In the genomic region with DNA sequence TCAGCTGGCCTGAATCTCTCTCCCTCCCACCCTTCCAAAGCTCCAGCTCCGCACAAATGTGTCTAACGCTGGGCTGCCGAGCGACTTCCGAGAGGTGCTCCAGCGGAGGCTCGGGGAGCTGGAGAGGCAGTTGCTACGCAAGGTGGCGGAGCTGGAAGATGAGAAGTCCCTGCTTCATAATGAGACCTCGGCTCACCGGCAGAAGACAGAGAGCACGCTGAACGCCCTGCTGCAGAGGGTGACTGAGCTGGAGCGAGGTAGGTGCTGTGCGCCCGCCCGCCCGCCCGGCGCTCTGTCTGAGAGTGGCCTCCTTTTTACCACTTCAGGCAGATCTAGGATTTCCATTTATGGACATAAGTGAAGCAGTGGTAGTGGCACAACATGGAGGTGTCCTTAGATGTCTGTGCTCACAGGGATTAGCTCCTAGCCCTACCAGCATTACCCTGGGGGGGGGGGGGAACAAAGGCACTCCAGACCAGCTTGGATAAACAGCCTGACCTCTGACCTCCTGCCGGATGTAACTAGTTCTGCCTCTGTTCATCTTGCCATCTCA, we compare ENCODE assay signal across 8 mouse cellular contexts. TPM values are rescaled to one million over a fixed set of nuclear protein-coding genes. Genes with fewer than 3 reads are reported as not detected.
A peak's percentile ranks its signal among the peaks of the same experiment; 100 is the strongest.
DNase-seq lines count a peak whose midpoint lies in the region; ATAC-seq lines count a peak whose summit lies in the region.

No protein-coding gene starts in this region.

- ATAC-seq in heart, embryonic 14.5 days (ENCODE audit: insufficient number of reproducible peaks, insufficient read depth, low FRiP score, low read depth), result no peak
- no peak for ATAC-seq in forebrain, embryonic 16.5 days
- ATAC-seq in midbrain, embryonic 13.5 days, result peak; percentile 40; the same call in 1 of the 2 replicates
- ATAC-seq in megakaryocyte progenitor cell, adult 5-6 weeks (replicated peaks; ENCODE audit: poor library complexity), result no peak

- peak overlapping the region; percentile 8 to 22; a peak in 3 of 4 replicates for H3K4me3 ChIP-seq in heart, embryonic 14.5 days (ENCODE audit: control insufficient read depth in 1 of 2, insufficient read depth in 1 of 2, low read depth in 1 of 2, low read length in 2 of 2)
- H3K4me3 ChIP-seq in forebrain, embryonic 16.5 days (replicated peaks; ENCODE audit: low read length), result peak overlapping the region; percentile 49
- H3K4me3 ChIP-seq in midbrain, embryonic 13.5 days (replicated peaks), result peak overlapping the region; percentile 44

- 8% methylated on average over 21 of the region's 21 CpGs for WGBS in heart, embryonic 14.5 days
- WGBS in forebrain, embryonic 16.5 days, result 3% methylated on average over 21 of the region's 21 CpGs
- under 1% methylated on average over 21 of the region's 21 CpGs for WGBS in midbrain, embryonic 13.5 days

- no peaks in the 10 kb centered on the region for H3K36me3 ChIP-seq in heart, embryonic 14.5 days (ENCODE audit: control insufficient read depth, insufficient read depth, low read length)
- no peaks in the 10 kb centered on the region for H3K36me3 ChIP-seq in forebrain, embryonic 16.5 days (ENCODE audit: control insufficient read depth, insufficient read depth)
- no peaks in the 10 kb centered on the region for H3K36me3 ChIP-seq in midbrain, embryonic 13.5 days

- no peak overlapping the region for H3K27ac ChIP-seq in heart, embryonic 14.5 days (replicated peaks in 1 of 2; ENCODE audit: control insufficient read depth in 1 of 2, insufficient read depth in 1 of 2, low read depth in 2 of 2, low read length in 2 of 2)
- H3K27ac ChIP-seq in forebrain, embryonic 16.5 days (ENCODE audit: low read length), result no peak overlapping the region
- H3K27ac ChIP-seq in midbrain, embryonic 13.5 days, result no peak overlapping the region

- H3K9ac ChIP-seq in heart, embryonic 14.5 days (ENCODE audit: low read length), result no peak overlapping the region
- H3K9ac ChIP-seq in forebrain, embryonic 16.5 days (replicated peaks; ENCODE audit: low read depth, low read length), result peak overlapping the region; percentile 54
- peak overlapping the region; percentile 63 for H3K9ac ChIP-seq in midbrain, embryonic 13.5 days (replicated peaks)

- peaks cover 68% of the 10 kb centered on the region for H3K27me3 ChIP-seq in heart, embryonic 14.5 days (ENCODE audit: control insufficient read depth, insufficient read depth, low read length)
- H3K27me3 ChIP-seq in forebrain, embryonic 16.5 days (replicated peaks; ENCODE audit: control insufficient read depth, insufficient read depth, low read length), result peaks cover 19% of the 10 kb centered on the region; the same call in 1 of the 2 replicates
- H3K27me3 ChIP-seq in midbrain, embryonic 13.5 days, result peaks cover 57% of the 10 kb centered on the region

- H3K9me3 ChIP-seq in heart, embryonic 14.5 days (ENCODE audit: control insufficient read depth, low read length), result no peaks in the 10 kb centered on the region
- no peaks in the 10 kb centered on the region for H3K9me3 ChIP-seq in forebrain, embryonic 16.5 days (ENCODE audit: control insufficient read depth, low read length)
- no peaks in the 10 kb centered on the region for H3K9me3 ChIP-seq in midbrain, embryonic 13.5 days

- H3K4me2 ChIP-seq in heart, embryonic 14.5 days (ENCODE audit: low read length), result peak overlapping the region; percentile 46
- peak overlapping the region; percentile 59 for H3K4me2 ChIP-seq in forebrain, embryonic 16.5 days (ENCODE audit: low read length)
- H3K4me2 ChIP-seq in midbrain, embryonic 13.5 days (replicated peaks), result peak overlapping the region; percentile 63

- no peak for DNase-seq in heart, adult 18-20 months
- peak; percentile 70 for DNase-seq in ZHBTc4 (ENCODE audit: low read depth, low spot score)
- DNase-seq in gastrocnemius, adult 8-10 months (ENCODE audit: low spot score in 2 of 2), result no peak
- no peak for DNase-seq in urinary bladder, postnatal 14 days (ENCODE audit: low spot score)

- H3K4me1 ChIP-seq in heart, embryonic 14.5 days (ENCODE audit: control insufficient read depth in 2 of 2, insufficient read depth in 2 of 2, low read length in 2 of 2), result peaks cover 0 to 7% of the 10 kb centered on the region in 2 experiments; a peak in 2 of 4 replicates
- peaks cover 31% of the 10 kb centered on the region for H3K4me1 ChIP-seq in forebrain, embryonic 16.5 days (replicated peaks; ENCODE audit: control insufficient read depth, insufficient read depth, low read length)
- H3K4me1 ChIP-seq in midbrain, embryonic 13.5 days (replicated peaks), result peaks cover 42% of the 10 kb centered on the region

RNA-seq across cellular contexts. Expression of a gene that starts 2.5 kb away (rescaled TPM):
- polyA plus RNA-seq in heart, embryonic 14.5 days (2014; fragmentation: Nextera tagmentation; extraction: Ambion mirVana), result 0.08 and 0.20 TPM in 2 replicates
- under 1 TPM; 0.10 to 0.26 TPM for total RNA-seq in heart, adult 18-20 months (2021)
- polyA plus RNA-seq in forebrain, embryonic 16.5 days (2015; fragmentation: Nextera tagmentation; extraction: Ambion mirVana), result 1.2 and 2.6 TPM in 2 replicates
- polyA plus RNA-seq in midbrain, embryonic 13.5 days (2015; fragmentation: Nextera tagmentation; extraction: Ambion mirVana), result 2.4 and 3.0 TPM in 2 replicates
- not detected for total RNA-seq in gastrocnemius, adult 8-10 months (2022)
- total RNA-seq in megakaryocyte progenitor cell, adult 5-6 weeks (2015), result not detected in 2 replicates
- total RNA-seq in megakaryocyte progenitor cell, adult 5-6 weeks (2017), result not detected in 2 replicates
